Mouse (Mus musculus) brain, adult 2 months (tissue): ENCODE measurements around the gene Gm10234.
A peak's percentile ranks its signal among the peaks of the same experiment; 100 is the strongest.

ENCODE experiments used
- DNase-seq: peaks from one replicate; pipeline ENCODE4 v3.0.0; 2011; ENCODE audit warnings: low read depth, low spot score

Gene Gm10234

DNA sequence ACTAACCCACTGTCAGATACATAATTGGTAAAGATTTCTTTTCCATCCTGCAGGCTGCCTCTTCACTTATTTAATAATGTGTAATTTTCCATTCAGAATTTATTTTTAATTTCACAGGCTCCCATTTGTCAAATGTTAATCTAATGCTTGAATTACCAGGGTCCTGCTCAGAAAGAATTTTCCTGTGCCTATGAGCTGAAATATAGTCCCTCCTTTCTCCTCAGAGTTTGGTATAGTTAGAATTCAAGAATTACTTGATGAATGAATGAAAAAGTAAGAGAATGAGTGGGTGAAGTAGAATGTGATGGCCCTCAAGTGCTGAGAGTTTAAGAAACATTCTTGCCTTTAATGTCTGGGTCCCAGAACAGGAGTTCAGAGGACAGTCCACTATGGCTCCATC is at the start of gene Gm10234:
Gene Gm10234, plus strand, starts transcription at position 301 of the 400 bp plus-strand sequence.
- DNase-seq: no peak

DNA sequence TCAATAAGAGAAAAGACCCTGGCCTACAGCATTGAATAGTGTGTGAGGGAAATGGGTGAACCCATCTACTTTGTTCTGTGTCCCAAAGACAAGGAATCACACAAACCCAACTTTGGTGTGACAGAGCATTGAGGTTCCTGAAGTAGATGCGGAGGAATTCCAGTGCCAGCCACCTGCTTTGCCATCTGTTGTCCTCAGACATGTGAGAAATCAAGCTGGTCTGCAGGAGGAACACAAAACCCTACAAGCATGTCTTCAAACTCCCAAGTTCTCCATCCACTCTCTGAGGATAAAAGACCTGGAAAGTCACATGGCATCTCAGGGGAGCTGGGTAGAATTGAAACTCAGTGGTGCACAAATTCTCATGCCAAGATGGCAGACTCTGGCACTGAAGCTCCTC is 44.3 kb upstream of the Gm10234 start:
- peak; percentile 78 for DNase-seq

DNA sequence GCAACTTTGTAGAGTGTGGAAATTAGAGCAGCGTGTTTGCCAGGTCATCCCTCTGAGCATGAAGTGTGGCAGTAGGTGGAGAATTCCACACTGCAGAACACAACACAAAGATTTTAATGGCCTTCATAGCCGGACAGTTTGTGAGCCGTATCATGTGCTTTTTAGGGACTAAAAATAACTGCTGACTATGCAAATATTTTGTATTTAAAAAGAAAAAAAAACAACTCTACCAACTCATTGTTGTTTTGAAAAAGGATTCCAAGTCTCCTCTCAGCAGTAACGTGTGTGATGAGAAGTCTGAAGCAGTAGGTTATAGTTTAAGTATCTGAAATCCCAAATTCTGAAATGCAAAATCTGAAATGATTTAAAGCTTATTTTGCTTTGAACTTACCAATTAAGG is 25.9 kb upstream of the Gm10234 start:
- DNase-seq: no peak

DNA sequence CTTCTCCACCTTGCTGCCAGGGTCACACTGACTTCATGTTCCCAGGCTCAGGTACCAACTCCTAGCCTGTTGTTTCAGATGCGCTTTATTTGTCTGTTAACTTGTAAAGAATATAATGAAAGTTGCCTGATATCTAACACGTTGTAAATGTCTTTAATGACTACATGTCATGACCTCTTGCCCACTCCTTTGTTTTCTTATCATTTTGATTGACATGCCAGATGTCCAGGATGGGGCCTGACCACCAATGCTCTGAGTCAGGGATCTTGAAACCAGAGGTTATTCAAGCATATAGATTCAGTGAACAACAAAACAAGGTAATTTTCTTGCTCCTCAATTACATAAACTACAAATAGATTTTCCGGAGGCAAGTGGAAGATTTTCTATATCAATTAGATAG is 23.5 kb upstream of the Gm10234 start:
- DNase-seq: no peak

DNA sequence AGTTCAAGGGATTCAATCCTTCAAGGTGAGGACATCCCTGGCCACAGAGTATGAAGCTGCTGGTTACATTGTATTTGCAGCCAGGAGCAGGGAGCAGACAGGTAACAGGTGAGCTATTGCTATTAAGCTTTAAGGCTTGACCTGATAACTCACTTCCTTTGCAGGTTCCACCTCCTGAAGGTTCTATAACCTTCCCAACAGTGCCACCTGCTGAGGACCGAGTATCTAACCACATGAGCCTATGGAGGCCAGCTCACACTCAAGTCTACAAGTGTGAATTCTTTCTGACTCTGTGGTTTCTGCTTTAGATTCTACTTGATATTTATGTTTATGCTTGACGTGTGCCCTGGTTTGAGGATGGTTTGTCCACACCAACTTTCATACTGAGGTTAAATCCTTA is 21.3 kb upstream of the Gm10234 start:
- peak; percentile 29 for DNase-seq

DNA sequence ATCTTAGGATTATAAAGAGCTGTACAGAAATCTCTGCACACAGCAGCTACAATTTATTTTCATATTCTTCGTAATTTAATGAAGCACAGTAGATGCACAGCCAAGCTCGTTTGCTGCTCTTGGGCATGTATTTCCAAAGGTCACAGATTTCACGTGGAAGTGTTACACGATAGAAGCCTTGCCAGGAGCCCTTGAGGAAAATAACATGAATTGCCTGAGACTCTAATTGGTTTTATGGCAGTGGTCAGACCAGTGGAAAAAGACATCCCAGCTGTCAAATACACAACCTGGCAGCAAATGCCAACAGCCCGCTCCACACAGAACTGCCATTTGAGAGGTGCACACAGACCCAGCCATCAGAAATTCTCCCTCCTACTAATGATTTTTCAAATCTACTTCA is 9.3 kb downstream of the Gm10234 start:
- DNase-seq: no peak

DNA sequence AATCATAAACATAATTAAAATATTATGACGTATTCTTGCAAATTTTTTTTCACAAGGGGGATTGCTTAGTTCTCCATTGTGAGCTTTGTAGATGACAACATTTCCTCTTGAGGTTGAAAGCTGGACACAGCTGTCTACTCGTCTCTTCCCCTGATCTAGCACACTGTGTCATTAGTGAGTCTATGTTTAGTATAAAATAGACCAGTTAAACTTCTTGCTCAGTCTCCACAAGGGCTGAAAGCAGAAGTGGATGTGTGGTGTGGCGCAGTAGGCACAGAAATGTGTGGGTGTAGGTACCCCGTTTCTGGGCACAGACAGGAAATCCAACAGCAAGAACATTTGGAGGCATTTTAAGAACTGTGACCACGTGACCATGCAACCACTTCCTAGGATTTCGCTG is 12.9 kb downstream of the Gm10234 start:
- peak; percentile 66 for DNase-seq

DNA sequence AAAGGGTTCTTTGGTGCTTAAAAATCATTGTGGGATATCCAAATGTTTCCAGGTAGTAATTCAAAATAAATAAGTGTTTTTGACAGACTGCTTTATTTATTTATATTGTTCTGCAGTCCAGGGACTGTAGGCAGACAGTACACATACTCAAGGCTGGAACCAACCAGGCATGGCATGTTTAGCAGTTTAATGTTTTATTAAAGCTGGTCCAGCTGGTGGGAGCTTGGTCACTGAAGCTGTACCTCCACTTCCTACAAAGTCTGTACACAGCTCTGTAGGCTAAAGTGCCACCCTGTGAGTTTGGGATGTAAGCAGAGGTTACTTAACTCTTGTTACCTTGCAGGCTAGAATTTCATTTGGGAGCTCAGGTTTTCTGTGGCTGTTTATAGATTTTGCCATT is 27.5 kb downstream of the Gm10234 start:
- DNase-seq: no peak

DNA sequence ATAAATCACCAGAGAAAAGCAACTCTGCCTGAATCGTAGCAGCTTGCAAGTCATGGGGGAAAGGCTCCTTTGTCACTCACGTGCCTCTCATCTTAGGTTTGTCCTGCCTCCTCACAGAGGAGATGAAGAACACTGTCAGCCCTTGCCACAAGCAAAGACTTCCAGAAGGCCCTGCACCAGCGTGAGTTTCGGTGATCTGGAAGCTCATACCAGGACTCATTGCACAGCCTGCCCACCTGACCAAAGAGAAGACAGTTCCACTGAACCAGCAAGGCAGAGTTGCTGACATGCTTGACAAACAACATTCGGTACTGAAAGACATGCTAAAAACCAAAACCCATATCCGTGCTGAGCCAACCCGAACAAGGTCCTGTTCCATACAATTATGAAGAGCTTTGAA is 31.1 kb downstream of the Gm10234 start:
- DNase-seq: no peak

DNA sequence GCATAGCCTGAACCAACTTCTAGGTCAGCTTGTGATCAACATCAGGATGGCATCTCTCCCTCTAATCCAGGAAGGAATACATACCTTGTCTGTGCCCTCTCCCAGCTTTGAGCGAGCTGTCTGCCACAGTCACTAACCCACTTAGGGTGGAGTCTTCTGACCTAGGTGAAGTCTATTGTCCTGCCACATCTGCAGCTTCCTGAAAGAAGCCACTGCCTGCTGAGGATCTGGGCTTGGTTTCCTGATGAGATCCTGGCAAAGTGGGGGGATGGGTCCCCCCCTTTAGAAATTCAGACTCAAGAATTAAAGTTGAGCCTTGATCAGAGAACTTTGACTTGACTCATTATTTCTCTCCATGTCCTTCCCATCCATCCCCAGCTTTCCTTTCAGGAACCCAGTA is 32.0 kb downstream of the Gm10234 start:
- DNase-seq: no peak

DNA sequence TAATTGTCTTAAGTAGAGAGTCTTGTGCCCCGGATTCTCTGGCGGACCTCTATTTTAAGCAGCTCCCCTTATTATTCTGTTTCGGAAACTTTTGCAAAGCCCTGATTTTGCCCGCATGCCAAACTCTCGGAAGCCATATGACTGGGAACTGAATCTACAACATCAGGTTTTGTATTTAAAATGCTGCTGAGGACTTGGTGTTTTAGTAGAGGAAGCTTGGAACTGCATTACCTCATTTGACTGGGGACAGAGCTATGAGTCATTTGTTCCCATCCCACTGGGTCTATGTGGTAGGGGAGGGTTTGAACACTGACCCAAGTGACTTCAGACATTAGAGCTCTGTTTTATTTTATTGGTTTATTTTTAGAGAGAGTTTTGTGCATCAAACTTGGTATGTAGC is 38.2 kb downstream of the Gm10234 start:
- DNase-seq: peak; percentile 67

DNA sequence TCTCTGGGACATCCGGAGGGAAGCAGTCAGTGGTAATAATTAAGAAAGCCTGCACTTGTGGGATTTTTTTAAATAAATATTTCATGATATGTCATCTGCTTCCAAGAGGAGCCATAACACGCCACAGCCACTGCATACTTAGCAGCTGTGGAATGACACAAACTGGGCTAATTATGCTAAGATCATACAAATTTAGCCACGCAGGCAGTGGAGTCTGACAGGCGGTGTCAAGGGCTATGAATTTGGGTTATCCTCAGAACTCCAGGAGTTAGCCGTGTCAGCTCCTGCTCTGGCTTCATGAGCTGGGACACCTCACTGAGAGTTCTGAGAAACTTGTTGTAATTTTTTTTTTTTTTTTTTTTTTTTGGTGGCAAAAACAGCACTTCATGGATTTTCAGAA is 40.8 kb downstream of the Gm10234 start:
- DNase-seq: no peak

DNA sequence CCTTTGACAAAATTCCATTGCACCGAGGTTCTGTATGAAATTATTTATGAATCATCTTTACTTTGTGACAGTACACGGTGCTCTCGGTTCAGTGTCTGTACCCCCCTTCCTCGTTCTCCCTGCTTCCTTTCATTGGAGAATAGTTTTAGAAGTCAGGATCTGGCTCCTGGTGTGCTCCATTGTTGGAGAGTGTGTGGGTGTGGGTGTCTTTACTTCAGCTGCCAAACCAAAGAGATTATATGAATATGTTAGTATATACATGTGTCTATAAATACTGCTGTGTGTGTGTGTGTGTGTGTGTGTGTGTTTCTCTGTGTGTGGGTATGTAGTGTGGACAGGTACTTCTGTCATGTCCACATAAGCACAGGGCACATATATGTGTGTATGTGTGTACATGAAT is 49.9 kb downstream of the Gm10234 start:
- DNase-seq: peak; percentile 26
